Mouse (Mus musculus) heart, adult 2 months (tissue): ENCODE results near the gene Dhx9.

Experiments
- CTCF ChIP-seq: fragments of 200-600 bp; IDR thresholded peaks from 2 replicates; pipeline ENCODE4 v1.8.1; 2022; ENCODE audit warnings: antibody characterized with exemption, mild to moderate bottlenecking, moderate library complexity
- EP300 ChIP-seq: fragments of 200-500 bp; IDR thresholded peaks from 2 replicates; pipeline ENCODE4 v1.6.1; 2011; ENCODE audit warnings: low read depth, low read length, control low read depth; ENCODE audit not compliant: insufficient read depth
- POLR2A ChIP-seq: fragments of 200-500 bp; IDR thresholded peaks from 2 replicates; pipeline ENCODE4 v1.6.1; 2011; ENCODE audit warnings: mild to moderate bottlenecking, low read depth, low read length, control low read depth; ENCODE audit not compliant: insufficient read depth

DNA sequence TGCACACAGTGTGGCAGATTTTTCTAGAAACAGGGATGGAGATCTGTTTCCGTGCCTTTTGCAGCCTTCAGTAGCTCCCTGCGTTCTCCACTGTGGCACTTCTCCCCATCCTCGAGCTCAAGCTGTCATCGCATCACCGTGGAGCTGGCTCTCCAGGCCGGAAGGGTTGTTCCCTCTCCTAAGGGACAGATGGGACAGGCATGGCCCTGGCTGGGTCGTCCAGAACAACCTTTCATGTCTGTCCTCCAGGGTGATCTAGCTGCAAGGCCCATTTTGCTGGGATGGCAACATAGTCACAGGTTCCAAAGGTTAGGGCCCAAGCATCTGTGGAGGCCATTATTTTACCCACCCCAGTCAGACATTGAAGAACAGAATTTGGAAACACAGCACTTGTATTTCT lies 56.3 kb downstream of the Dhx9 start:
- TF ChIP-seq POLR2A (no peak), CTCF (no peak), EP300 (no peak)
